Mouse (Mus musculus) kidney, adult 18-20 months (tissue): ENCODE results near the gene Rdh5.
A peak's percentile ranks its signal among the peaks of the same experiment; 100 is the strongest.

Source experiments
- DNase-seq: peaks from one replicate; pipeline ENCODE4 v3.0.0; 2021

Rdh5 gene

GRCm38 (mm10) chr10:128904812-128905211, 17.9 kb downstream of the Rdh5 start:
- DNase-seq, result no peak

GRCm38 (mm10) chr10:128902409-128902988, 20.2 kb downstream of the Rdh5 start:
- no peak for DNase-seq

- no peak for DNase-seq
Measured at GRCm38 (mm10) chr10:128901409-128901808, 21.3 kb downstream of the Rdh5 start.

- DNase-seq, result no peak
Measured at GRCm38 (mm10) chr10:128900698-128901097, 22.0 kb downstream of the Rdh5 start, which contains the start of gene Cd63. TSS of gene Cd63 (plus strand) at chr10:128900989.

GRCm38 (mm10) chr10:128899759-128900490, 22.8 kb downstream of the Rdh5 start:
- DNase-seq, result no peak

GRCm38 (mm10) chr10:128897501-128897900, 25.2 kb downstream of the Rdh5 start:
- DNase-seq, result no peak

- no peak for DNase-seq
Measured at GRCm38 (mm10) chr10:128896807-128897206, 25.9 kb downstream of the Rdh5 start.

- peak; percentile 53 for DNase-seq
Measured at GRCm38 (mm10) chr10:128895952-128896693, 26.6 kb downstream of the Rdh5 start.

- DNase-seq, result peak; percentile 81
Measured at GRCm38 (mm10) chr10:128895437-128895836, 27.3 kb downstream of the Rdh5 start.

GRCm38 (mm10) chr10:128892246-128892645, 30.4 kb downstream of the Rdh5 start:
- DNase-seq, result no peak

- DNase-seq, result no peak
Measured at GRCm38 (mm10) chr10:128891296-128892094, 31.2 kb downstream of the Rdh5 start, which contains the start of gene Gdf11. TSS of gene Gdf11 (minus strand) at chr10:128891718.

- no peak for DNase-seq
Measured at GRCm38 (mm10) chr10:128890383-128891295, 32.0 kb downstream of the Rdh5 start.

- DNase-seq, result no peak
Measured at GRCm38 (mm10) chr10:128889846-128890245, 32.8 kb downstream of the Rdh5 start.

- DNase-seq, result no peak
Measured at GRCm38 (mm10) chr10:128888941-128889827, 33.5 kb downstream of the Rdh5 start.

- no peak for DNase-seq
Measured at GRCm38 (mm10) chr10:128882067-128882466, 40.6 kb downstream of the Rdh5 start.

- no peak for DNase-seq
Measured at GRCm38 (mm10) chr10:128878811-128879210, 43.9 kb downstream of the Rdh5 start.

- DNase-seq, result no peak
Measured at GRCm38 (mm10) chr10:128878291-128878690, 44.4 kb downstream of the Rdh5 start.

GRCm38 (mm10) chr10:128870341-128870740, 52.3 kb downstream of the Rdh5 start:
- DNase-seq, result no peak

GRCm38 (mm10) chr10:128866518-128866917, 56.2 kb downstream of the Rdh5 start:
- no peak for DNase-seq

- no peak for DNase-seq
Measured at GRCm38 (mm10) chr10:128866042-128866441, 56.6 kb downstream of the Rdh5 start.
